Mouse (Mus musculus) ES-E14 (cell line): Measurements from ENCODE around the gene Gm21721. TPM values are rescaled to one million over a fixed set of nuclear protein-coding genes. Genes with fewer than 3 reads are reported as not detected.
"Not testable (repeated sequence)": the region's sequence is repeated elsewhere in the genome, so short reads cannot be mapped to it uniquely, and the experiment has no call there.

Experiments used
- DNase-seq: peaks from one replicate; pipeline ENCODE4 v3.0.0-alpha.2; 2013; ENCODE audit warnings: low read depth, low spot score
- H3K27ac ChIP-seq: 2 replicates; pipeline ENCODE4 v1.5.1; 2012; ENCODE audit warnings: low read depth, mild to moderate bottlenecking, low read length, moderate library complexity, mixed read lengths; ENCODE audit not compliant: poor library complexity, insufficient read depth, severe bottlenecking
- H3K36me3 ChIP-seq: 2 replicates; pipeline ENCODE4 v1.6.1; 2012; ENCODE audit warnings: mild to moderate bottlenecking, low read length, moderate library complexity, mixed read lengths; ENCODE audit not compliant: control insufficient read depth, poor library complexity, insufficient read depth, severe bottlenecking
- H3K4me1 ChIP-seq, 2 experiments: fragments of 150-350 bp in 1 of 2; sonication (generic) in 1 of 2; 2 replicates each; pipeline ENCODE4 v1.6.1; 2012; ENCODE audit warnings: low read length in 2 of 2, mild to moderate bottlenecking in 1 of 2, mixed read lengths in 1 of 2; ENCODE audit not compliant: control insufficient read depth in 2 of 2, insufficient read depth in 2 of 2, poor library complexity in 1 of 2
- H3K4me3 ChIP-seq, 2 experiments: fragments of 150-350 bp in 1 of 2; sonication (generic) in 1 of 2; 2 replicates each; pipeline ENCODE4 v1.5.1; 2012; ENCODE audit warnings: low read length in 2 of 2, low read depth in 1 of 2, mild to moderate bottlenecking in 1 of 2, mixed read lengths in 1 of 2; ENCODE audit not compliant: insufficient read depth in 1 of 2, poor library complexity in 1 of 2, severe bottlenecking in 1 of 2
- H3K9ac ChIP-seq: 2 replicates; pipeline ENCODE4 v1.6.1; 2012; ENCODE audit warnings: low read depth, mild to moderate bottlenecking, low read length, mixed read lengths; ENCODE audit not compliant: poor library complexity, insufficient read depth, severe bottlenecking
- H3K9me3 ChIP-seq: fragments of 150-350 bp; sonication (generic); 2 replicates; pipeline ENCODE4 v1.6.1; 2012; ENCODE audit warnings: low read depth, mild to moderate bottlenecking, low read length; ENCODE audit not compliant: control insufficient read depth, insufficient read depth
- in situ Hi-C, 2 experiments: fragments of 600-800 bp; cut with MboI; formaldehyde crosslinking; loops; one replicate each; pipeline ENCODE4 v1.15.1; 2025; ENCODE audit warnings: low sequenced_read_pairs in 2 of 2, inconsistent platforms in 1 of 2; ENCODE audit not compliant: unreplicated experiment in 2 of 2
- total RNA-seq: library from RNA; depleted of rRNA; stranded (reverse); fragments of 300-350 nt; gene quantifications from 2 replicates; pipeline ENCODE4 v1.2.3, GENCODE M21; 2012; rRNA removed

The Gm21721 gene
- not detected in 2 replicates for total RNA-seq

DNA sequence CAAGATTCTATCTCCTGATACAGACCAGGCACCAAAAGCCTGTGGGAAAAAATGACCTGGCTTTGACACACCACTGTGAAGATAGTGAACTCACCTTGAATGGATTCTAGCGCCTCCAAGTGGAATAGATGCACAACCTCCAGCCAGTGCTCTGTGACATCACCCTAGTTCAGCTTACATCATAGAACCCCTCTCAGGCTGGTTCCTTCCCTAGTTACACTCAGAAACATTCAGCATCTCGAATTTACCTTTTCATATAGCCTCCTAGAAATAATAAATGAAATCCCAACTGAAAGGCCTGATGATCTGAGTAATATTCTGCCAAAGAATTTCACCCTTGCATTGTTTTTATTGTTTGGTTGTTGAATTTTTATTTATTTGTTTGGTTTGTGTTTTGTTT lies at the start of gene Gm21721:
TSS of gene Gm21721 (minus strand) at position 101 of the 400 bp plus-strand sequence.
- H3K27ac ChIP-seq, H3K9me3 ChIP-seq, in situ Hi-C loops, H3K9ac ChIP-seq, H3K36me3 ChIP-seq, DNase-seq, H3K4me3 ChIP-seq, H3K4me1 ChIP-seq: not testable (repeated sequence)

Other genes with a start within 250 kb of the Gm21721 start
- gene Gm21292, start 68.3 kb downstream of the Gm21721 start, total RNA-seq: not detected in 2 replicates
- gene Gm21812, start 145.0 kb upstream of the Gm21721 start, total RNA-seq: not detected in 2 replicates
- not detected in 2 replicates for gene Gm21874, start 214.0 kb upstream of the Gm21721 start, total RNA-seq